13 mouse cellular contexts compared by ENCODE assay signal in the genomic region with DNA sequence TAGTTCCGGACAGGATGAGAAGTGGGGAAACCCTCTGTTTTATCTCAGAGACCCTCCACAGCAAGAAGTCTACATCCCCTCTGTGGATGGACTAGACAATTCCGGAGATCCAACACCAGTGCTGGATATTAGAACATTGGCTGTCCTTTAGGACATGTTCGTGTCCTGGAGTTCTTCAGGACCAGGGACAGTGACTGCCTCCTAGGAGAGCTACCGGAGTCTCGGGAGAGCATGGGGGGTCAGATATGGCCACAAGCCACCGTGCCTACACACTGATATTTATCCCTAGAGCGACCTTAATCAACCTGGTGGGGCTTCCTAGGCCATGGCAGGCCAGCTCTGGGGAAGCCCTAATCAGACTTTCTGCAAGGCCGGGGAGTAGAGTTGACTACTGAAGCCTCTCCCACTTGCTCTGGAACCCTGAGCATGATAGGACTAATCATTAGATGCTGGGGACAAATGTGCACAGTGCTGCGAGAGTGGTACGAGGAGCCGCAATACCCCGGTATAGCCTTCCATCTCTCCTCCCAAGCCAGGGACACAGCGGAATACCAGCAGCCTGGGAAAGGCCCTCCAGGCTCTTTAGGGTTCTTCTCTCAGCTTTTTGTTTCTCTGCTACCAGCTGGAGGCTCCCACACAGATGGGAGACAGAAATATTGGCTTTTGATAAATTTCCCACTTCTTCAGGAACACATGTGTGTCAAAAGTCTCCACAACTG. TPM values are rescaled to one million over a fixed set of nuclear protein-coding genes. Genes with fewer than 3 reads are reported as not detected.
DNase-seq lines count a peak whose midpoint lies in the region; ATAC-seq and TF ChIP-seq lines count a peak whose summit lies in the region.
"Had no signal": no experiment of that assay in that cellular context is flagged by ENCODE, and none has a peak within 500 bp of the region (broad histone marks: within the 10 kb centered on the region; RNA-seq: fewer than 3 reads in every experiment).

No protein-coding gene starts in this region.

- no peak overlapping the region for H3K4me2 ChIP-seq in lung, embryonic 14.5 days
- H3K4me2 ChIP-seq in forebrain, embryonic 14.5 days (ENCODE audit: low read length): no peak overlapping the region
- no peak overlapping the region for H3K4me2 ChIP-seq in limb, embryonic 14.5 days (replicated peaks; ENCODE audit: low read depth, low read length, severe bottlenecking)
- H3K4me2 ChIP-seq in neural tube, embryonic 15.5 days: no peak overlapping the region
- H3K4me2 ChIP-seq: intestine, embryonic 15.5 days; liver, embryonic 13.5 days had no signal

- H3K27me3 ChIP-seq in lung, embryonic 14.5 days (ENCODE audit: insufficient read depth, low read length): no peaks in the 10 kb centered on the region
- no peaks in the 10 kb centered on the region for H3K27me3 ChIP-seq in forebrain, embryonic 14.5 days (replicated peaks; ENCODE audit: control insufficient read depth, insufficient read depth, low read length)
- H3K27me3 ChIP-seq in limb, embryonic 14.5 days (ENCODE audit: control insufficient read depth, insufficient read depth, low read length): no peaks in the 10 kb centered on the region
- no peaks in the 10 kb centered on the region for H3K27me3 ChIP-seq in neural tube, embryonic 15.5 days (replicated peaks)
- H3K27me3 ChIP-seq: CH12.LX; intestine, embryonic 15.5 days; liver, embryonic 13.5 days had no signal

- DNase-seq in lung, embryonic 14.5 days: peak; percentile 55
- DNase-seq in lung, postnatal 4 days: no peak
- no peak for DNase-seq in forebrain, embryonic 14.5 days (ENCODE audit: low spot score)
- no peak for DNase-seq in limb, embryonic 14.5 days (ENCODE audit: low spot score)
- DNase-seq in lung, postnatal 36 days: no peak
- DNase-seq in retina, embryonic 14.5 days (ENCODE audit: low spot score): no peak
- DNase-seq: cerebellum, adult 9-10 months; liver, embryonic 13.5 days; thymus, postnatal 4 days had no signal

- ATAC-seq in lung, embryonic 14.5 days (ENCODE audit: insufficient read depth): no peak
- ATAC-seq in forebrain, embryonic 14.5 days: peak; percentile 70
- ATAC-seq in limb, embryonic 14.5 days (ENCODE audit: low FRiP score, low read depth): peak; percentile 4; the same call in 1 of the 2 replicates
- ATAC-seq in neural tube, embryonic 15.5 days (ENCODE audit: low FRiP score): 0 out of 2 replicates have a peak, but pooled peaks have one; percentile 22
- ATAC-seq in activated CD4-positive, CD25-positive, alpha-beta regulatory T cell, adult 4 months: no peak
- ATAC-seq: intestine, embryonic 15.5 days had no signal

- TF ChIP-seq POLR2A in limb, embryonic 14.5 days (IDR thresholded peaks at IDR 0.05; ENCODE audit: borderline replicate concordance, extremely low read depth, insufficient read depth, insufficient read length): no peak

- TF ChIP-seq CTCF in lung, embryonic 14.5 days (IDR thresholded peaks at IDR 0.05; ENCODE audit: low read depth): no peak

- no peak overlapping the region for H3K9ac ChIP-seq in lung, embryonic 14.5 days
- H3K9ac ChIP-seq in forebrain, embryonic 14.5 days (ENCODE audit: low read length): no peak overlapping the region
- H3K9ac ChIP-seq in limb, embryonic 14.5 days (ENCODE audit: low read depth, low read length, severe bottlenecking): no peak overlapping the region
- H3K9ac ChIP-seq in neural tube, embryonic 15.5 days (replicated peaks): no peak overlapping the region
- H3K9ac ChIP-seq: intestine, embryonic 15.5 days; liver, embryonic 13.5 days had no signal

- peaks cover 3% of the 10 kb centered on the region; the same call in 1 of the 2 replicates for H3K4me1 ChIP-seq in lung, embryonic 14.5 days (ENCODE audit: insufficient read depth)
- peaks cover 22% of the 10 kb centered on the region for H3K4me1 ChIP-seq in forebrain, embryonic 14.5 days (ENCODE audit: control insufficient read depth, insufficient read depth, low read length)
- peaks cover 5% of the 10 kb centered on the region; the same call in 1 of the 2 replicates for H3K4me1 ChIP-seq in limb, embryonic 14.5 days (ENCODE audit: control insufficient read depth, insufficient read depth, low read length)
- H3K4me1 ChIP-seq in neural tube, embryonic 15.5 days: peaks cover 24% of the 10 kb centered on the region
- H3K4me1 ChIP-seq: liver, embryonic 13.5 days had no signal

- H3K27ac ChIP-seq in lung, embryonic 14.5 days (ENCODE audit: low read depth): no peak overlapping the region
- peak overlapping the region; percentile 93 for H3K27ac ChIP-seq in forebrain, embryonic 14.5 days (ENCODE audit: low read depth, low read length)
- H3K27ac ChIP-seq in limb, embryonic 14.5 days (replicated peaks; ENCODE audit: low read depth, low read length): no peak overlapping the region
- H3K27ac ChIP-seq in neural tube, embryonic 15.5 days (replicated peaks): peak overlapping the region; percentile 73
- H3K27ac ChIP-seq: intestine, embryonic 15.5 days; liver, embryonic 13.5 days had no signal

- no peaks in the 10 kb centered on the region for H3K9me3 ChIP-seq in lung, embryonic 14.5 days (ENCODE audit: low read depth, low read length)
- H3K9me3 ChIP-seq in forebrain, embryonic 14.5 days (replicated peaks; ENCODE audit: control insufficient read depth, low read length): no peaks in the 10 kb centered on the region
- no peaks in the 10 kb centered on the region for H3K9me3 ChIP-seq in limb, embryonic 14.5 days (ENCODE audit: control insufficient read depth, low read length)
- H3K9me3 ChIP-seq in neural tube, embryonic 15.5 days (replicated peaks): no peaks in the 10 kb centered on the region
- H3K9me3 ChIP-seq: intestine, embryonic 15.5 days; liver, embryonic 13.5 days had no signal

- no peak overlapping the region for H3K4me3 ChIP-seq in lung, embryonic 14.5 days (ENCODE audit: low read depth, low read length)
- H3K4me3 ChIP-seq in forebrain, embryonic 14.5 days (ENCODE audit: low read depth, low read length): no peak overlapping the region
- no peak overlapping the region for H3K4me3 ChIP-seq in limb, embryonic 14.5 days (replicated peaks; ENCODE audit: low read length)
- H3K4me3 ChIP-seq in neural tube, embryonic 15.5 days (replicated peaks): no peak overlapping the region
- H3K4me3 ChIP-seq: intestine, embryonic 15.5 days; liver, embryonic 13.5 days had no signal

- WGBS in lung, embryonic 14.5 days: 79% methylated on average over 13 of the region's 13 CpGs
- 77% methylated on average over 13 of the region's 13 CpGs for WGBS in forebrain, embryonic 14.5 days
- WGBS in limb, embryonic 14.5 days: 73% methylated on average over 13 of the region's 13 CpGs
- WGBS in neural tube, embryonic 15.5 days: 58% methylated on average over 13 of the region's 13 CpGs

- H3K36me3 ChIP-seq in lung, embryonic 14.5 days (ENCODE audit: insufficient read depth): peaks cover 5% of the 10 kb centered on the region; the same call in 1 of the 2 replicates
- no peaks in the 10 kb centered on the region for H3K36me3 ChIP-seq in forebrain, embryonic 14.5 days (ENCODE audit: control insufficient read depth, insufficient read depth, low read length)
- H3K36me3 ChIP-seq in limb, embryonic 14.5 days (ENCODE audit: control insufficient read depth, insufficient read depth, low read length): 0 out of 2 replicates have a peak, but pooled peaks cover 6% of the 10 kb centered on the region
- peaks cover 3% of the 10 kb centered on the region; the same call in 1 of the 2 replicates for H3K36me3 ChIP-seq in neural tube, embryonic 15.5 days
- H3K36me3 ChIP-seq: intestine, embryonic 15.5 days had no signal

RNA-seq across cellular contexts. Expression of a gene that starts 52.7 kb away (rescaled TPM):
- polyA plus RNA-seq in lung, embryonic 14.5 days (2014; fragmentation: Nextera tagmentation; extraction: Ambion mirVana): 23.6 and 25.0 TPM in 2 replicates
- 4.2 and 4.7 TPM in 2 replicates for polyA plus RNA-seq in forebrain, embryonic 14.5 days (2014; fragmentation: Nextera tagmentation; extraction: Ambion mirVana)
- 9.9 and 10.9 TPM in 2 replicates for polyA plus RNA-seq in limb, embryonic 14.5 days (2012; rRNA removed)
- polyA plus RNA-seq in limb, embryonic 14.5 days (2014; fragmentation: Nextera tagmentation; extraction: Ambion mirVana): 8.7 and 11.0 TPM in 2 replicates
- 5.9 and 8.0 TPM in 2 replicates for polyA plus RNA-seq in neural tube, embryonic 15.5 days (2015; fragmentation: Nextera tagmentation; extraction: Ambion mirVana)
- 1 to 10 TPM; 3.0 to 4.7 TPM for polyA plus RNA-seq in activated CD4-positive, CD25-positive, alpha-beta regulatory T cell, adult 4 months (2017; shearing (Covaris generic))

Comparison
In these comparisons a context has a peak if more than half of its experiments do, and no peak if none do; other contexts are left out.
1. ATAC-seq: peak in forebrain, embryonic 14.5 days (single experiment), limb, embryonic 14.5 days (single experiment) and neural tube, embryonic 15.5 days (single experiment); none in lung, embryonic 14.5 days (single experiment) and activated CD4-positive, CD25-positive, alpha-beta regulatory T cell, adult 4 months (single experiment).
2. H3K27ac ChIP-seq: peak in forebrain, embryonic 14.5 days (single experiment) and neural tube, embryonic 15.5 days (single experiment); none in lung, embryonic 14.5 days (single experiment) and limb, embryonic 14.5 days (single experiment).